Mouse (Mus musculus): ENCODE results near the gene Hs3st4. TPM values are rescaled to one million over a fixed set of nuclear protein-coding genes. Genes with fewer than 3 reads are reported as not detected.

The Hs3st4 gene
- polyA plus RNA-seq, 1 experiment from 2014 or later, result 0.18 TPM

DNA sequence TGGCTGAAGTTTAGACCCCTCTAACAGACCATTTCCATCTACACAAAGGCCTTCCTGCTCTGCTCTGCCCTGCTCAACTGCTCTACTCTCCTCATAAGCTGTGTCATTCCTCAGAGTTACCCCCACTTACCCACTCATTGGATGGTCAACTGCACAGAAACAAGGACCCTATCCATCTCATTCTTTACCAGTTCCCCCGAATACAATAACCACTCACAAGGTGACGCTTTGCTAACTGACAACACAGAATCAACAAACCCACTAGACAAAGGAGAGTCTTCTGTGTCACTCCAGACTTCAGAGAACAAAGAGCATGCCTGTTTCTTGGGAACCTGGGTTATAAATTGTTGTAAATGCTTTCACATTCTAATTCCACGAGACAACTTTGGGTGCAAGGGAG is 9.5 kb downstream of the Hs3st4 start:
- DNase-seq (ENCODE audit: low spot score, missing footprints), result no peak
- no peak overlapping the region for H3K27ac ChIP-seq (ENCODE audit: low read depth, low read length)
- H3K9ac ChIP-seq (ENCODE audit: low read length), result no peak overlapping the region
- H3K36me3 ChIP-seq (ENCODE audit: control insufficient read depth, insufficient read depth, low read length), result no peaks in the 10 kb centered on the region
- no peak overlapping the region for H3K4me2 ChIP-seq
- no peaks in the 10 kb centered on the region for H3K9me3 ChIP-seq (ENCODE audit: control insufficient read depth, low read length)
- WGBS, result 69% methylated on average over 3 of the region's 3 CpGs
- H3K4me1 ChIP-seq (ENCODE audit: control insufficient read depth, insufficient read depth, low read length), result no peaks in the 10 kb centered on the region
- no peak for ATAC-seq (ENCODE audit: low FRiP score)
- no peak overlapping the region for H3K4me3 ChIP-seq (ENCODE audit: low read depth, low read length)
- H3K27me3 ChIP-seq (ENCODE audit: control insufficient read depth, insufficient read depth, low read length), result no peaks in the 10 kb centered on the region

DNA sequence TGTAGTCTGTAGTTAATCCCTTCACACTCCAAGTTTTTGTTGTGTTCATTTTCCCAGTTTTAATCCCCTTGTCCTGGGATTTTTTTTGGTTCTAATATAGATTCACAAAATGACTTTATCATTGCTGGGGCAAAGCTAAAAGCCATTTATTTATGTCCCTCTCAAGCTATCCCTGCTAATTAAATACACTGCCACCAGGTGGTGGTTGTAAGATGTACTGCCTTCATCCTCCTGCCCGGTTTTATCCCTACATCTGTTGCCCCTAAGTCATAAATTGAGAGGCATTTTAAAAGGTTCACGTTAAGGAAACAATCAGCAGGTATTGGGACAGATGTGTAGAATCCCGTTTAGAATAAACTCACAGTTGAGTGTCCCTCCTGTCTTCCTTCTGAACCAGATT is 14.6 kb downstream of the Hs3st4 start:
- no peak for ATAC-seq (ENCODE audit: low FRiP score)
- Histone ChIP-seq H3K4me2 (no peak overlapping the region), H3K27ac (ENCODE audit: low read depth, low read length) (no peak overlapping the region), H3K4me3 (ENCODE audit: low read depth, low read length) (no peak overlapping the region), H3K27me3 (ENCODE audit: control insufficient read depth, insufficient read depth, low read length) (no peaks in the 10 kb centered on the region), H3K9ac (ENCODE audit: low read length) (no peak overlapping the region), H3K4me1 (ENCODE audit: control insufficient read depth, insufficient read depth, low read length) (no peaks in the 10 kb centered on the region), H3K36me3 (ENCODE audit: control insufficient read depth, insufficient read depth, low read length) (no peaks in the 10 kb centered on the region), H3K9me3 (ENCODE audit: control insufficient read depth, low read length) (no peaks in the 10 kb centered on the region)
- DNase-seq (ENCODE audit: low spot score, missing footprints), result no peak
- 49% methylated on average over 3 of the region's 3 CpGs for WGBS

DNA sequence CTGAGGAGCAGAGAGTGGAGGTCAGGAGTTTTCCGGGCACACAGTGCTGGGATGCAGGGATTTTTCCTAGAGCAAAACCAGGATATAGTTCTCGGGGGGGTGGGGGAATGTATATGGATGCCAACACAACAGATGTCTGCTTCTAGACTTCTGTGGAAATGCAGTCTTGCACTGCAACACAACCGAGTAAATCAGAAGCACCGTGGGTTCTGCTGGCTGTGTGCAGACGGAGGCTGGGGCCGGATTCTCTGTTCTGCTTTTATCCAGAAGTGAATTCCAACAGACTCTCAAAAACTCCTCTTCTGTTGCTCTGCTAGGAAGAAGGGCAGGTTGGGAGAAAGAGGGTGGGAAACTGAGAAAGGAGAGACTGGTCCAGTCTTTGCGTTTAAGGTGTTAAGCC is 15.9 kb downstream of the Hs3st4 start:
- DNase-seq (ENCODE audit: low spot score, missing footprints), result no peak
- ATAC-seq (ENCODE audit: low FRiP score), result no peak

DNA sequence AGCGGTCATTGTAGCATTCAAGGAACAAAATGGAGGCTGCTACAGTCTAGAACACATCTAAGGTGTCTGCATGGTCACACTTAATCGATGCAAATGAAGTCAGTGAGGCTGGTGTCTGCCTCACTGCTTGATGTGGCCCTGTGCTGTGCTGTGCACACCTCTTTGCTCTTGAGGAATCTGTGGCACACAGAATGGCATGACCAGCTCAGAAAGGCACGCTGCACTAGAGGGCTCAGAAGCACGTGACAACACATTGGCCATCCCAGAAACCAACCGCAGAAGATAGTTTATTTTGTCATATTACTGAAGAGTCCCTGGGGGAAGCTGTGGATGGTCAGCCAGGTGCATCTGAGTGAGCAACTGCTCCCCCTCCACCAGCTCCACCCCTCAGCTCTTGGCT is 44.2 kb downstream of the Hs3st4 start:
- Histone ChIP-seq H3K27ac (ENCODE audit: low read depth, low read length) (no peak overlapping the region), H3K9me3 (ENCODE audit: control insufficient read depth, low read length) (no peaks in the 10 kb centered on the region), H3K36me3 (ENCODE audit: control insufficient read depth, insufficient read depth, low read length) (no peaks in the 10 kb centered on the region), H3K4me1 (ENCODE audit: control insufficient read depth, insufficient read depth, low read length) (no peaks in the 10 kb centered on the region), H3K4me2 (no peak overlapping the region), H3K4me3 (ENCODE audit: low read depth, low read length) (no peak overlapping the region), H3K27me3 (ENCODE audit: control insufficient read depth, insufficient read depth, low read length) (no peaks in the 10 kb centered on the region), H3K9ac (ENCODE audit: low read length) (no peak overlapping the region)
- 91% methylated on average over 5 of the region's 5 CpGs for WGBS
- DNase-seq (ENCODE audit: low spot score, missing footprints) (no peak), ATAC-seq (ENCODE audit: low FRiP score) (no peak)

More for the DNA sequence above, 15.9 kb downstream of the Hs3st4 start:
- Histone ChIP-seq H3K4me2 (no peak overlapping the region), H3K4me1 (ENCODE audit: control insufficient read depth, insufficient read depth, low read length) (no peaks in the 10 kb centered on the region), H3K9me3 (ENCODE audit: control insufficient read depth, low read length) (no peaks in the 10 kb centered on the region), H3K9ac (ENCODE audit: low read length) (no peak overlapping the region), H3K4me3 (ENCODE audit: low read depth, low read length) (no peak overlapping the region), H3K27ac (ENCODE audit: low read depth, low read length) (no peak overlapping the region), H3K36me3 (ENCODE audit: control insufficient read depth, insufficient read depth, low read length) (no peaks in the 10 kb centered on the region), H3K27me3 (ENCODE audit: control insufficient read depth, insufficient read depth, low read length) (no peaks in the 10 kb centered on the region)
- 81% methylated on average over 7 of the region's 7 CpGs for WGBS

DNA sequence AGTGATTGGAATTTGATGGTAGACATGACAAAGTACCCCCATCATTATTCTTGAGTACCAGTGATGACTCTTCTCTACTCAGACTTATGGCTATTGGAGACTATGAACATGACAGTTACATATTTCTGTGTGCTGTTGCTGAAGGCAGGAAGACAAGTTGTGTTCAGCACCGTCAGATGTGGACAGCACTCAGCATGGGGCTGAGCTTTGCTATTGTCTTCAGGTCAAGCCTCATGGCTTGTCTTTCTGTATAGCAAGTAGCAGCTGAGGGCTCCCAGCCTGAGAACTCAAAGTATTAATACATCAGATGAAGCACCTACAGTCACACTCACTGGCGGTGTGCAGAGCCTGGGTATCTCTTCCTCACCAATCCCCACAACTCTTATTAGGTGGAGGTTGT is 49.6 kb downstream of the Hs3st4 start:
- Histone ChIP-seq H3K27ac (ENCODE audit: low read depth, low read length) (no peak overlapping the region), H3K36me3 (ENCODE audit: control insufficient read depth, insufficient read depth, low read length) (no peaks in the 10 kb centered on the region), H3K9me3 (ENCODE audit: control insufficient read depth, low read length) (no peaks in the 10 kb centered on the region), H3K4me1 (ENCODE audit: control insufficient read depth, insufficient read depth, low read length) (no peaks in the 10 kb centered on the region), H3K27me3 (ENCODE audit: control insufficient read depth, insufficient read depth, low read length) (no peaks in the 10 kb centered on the region), H3K4me2 (no peak overlapping the region), H3K9ac (ENCODE audit: low read length) (no peak overlapping the region), H3K4me3 (ENCODE audit: low read depth, low read length) (no peak overlapping the region)
- DNase-seq (ENCODE audit: low spot score, missing footprints) (no peak), ATAC-seq (ENCODE audit: low FRiP score) (no peak)
- WGBS, result 37% methylated on average over 2 of the region's 2 CpGs

DNA sequence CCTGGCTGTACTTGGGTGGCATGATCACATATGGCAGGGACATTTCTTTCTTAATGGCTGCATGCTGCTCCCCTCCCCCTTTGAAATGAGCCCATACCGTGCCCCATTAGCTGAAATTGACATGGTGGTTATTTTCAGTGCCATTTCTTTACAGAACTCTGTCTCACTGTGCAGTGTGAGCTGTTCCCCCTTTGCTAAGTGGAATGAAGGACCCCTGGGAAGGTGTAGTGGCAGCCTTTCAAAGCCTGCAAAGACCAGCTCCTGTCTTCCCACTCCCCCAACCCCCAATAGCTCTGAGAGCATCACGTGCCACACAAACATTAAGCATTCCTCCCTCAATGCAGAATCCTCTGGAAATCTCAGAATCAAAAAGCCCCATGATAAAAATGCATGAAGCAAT is 50.7 kb downstream of the Hs3st4 start:
- WGBS, result 71% methylated on average over 2 of the region's 2 CpGs
- Histone ChIP-seq H3K4me2 (no peak overlapping the region), H3K9me3 (ENCODE audit: control insufficient read depth, low read length) (no peaks in the 10 kb centered on the region), H3K27me3 (ENCODE audit: control insufficient read depth, insufficient read depth, low read length) (no peaks in the 10 kb centered on the region), H3K36me3 (ENCODE audit: control insufficient read depth, insufficient read depth, low read length) (no peaks in the 10 kb centered on the region), H3K9ac (ENCODE audit: low read length) (no peak overlapping the region), H3K4me1 (ENCODE audit: control insufficient read depth, insufficient read depth, low read length) (no peaks in the 10 kb centered on the region), H3K4me3 (ENCODE audit: low read depth, low read length) (no peak overlapping the region), H3K27ac (ENCODE audit: low read depth, low read length) (no peak overlapping the region)
- DNase-seq (ENCODE audit: low spot score, missing footprints) (no peak), ATAC-seq (ENCODE audit: low FRiP score) (no peak)

DNA sequence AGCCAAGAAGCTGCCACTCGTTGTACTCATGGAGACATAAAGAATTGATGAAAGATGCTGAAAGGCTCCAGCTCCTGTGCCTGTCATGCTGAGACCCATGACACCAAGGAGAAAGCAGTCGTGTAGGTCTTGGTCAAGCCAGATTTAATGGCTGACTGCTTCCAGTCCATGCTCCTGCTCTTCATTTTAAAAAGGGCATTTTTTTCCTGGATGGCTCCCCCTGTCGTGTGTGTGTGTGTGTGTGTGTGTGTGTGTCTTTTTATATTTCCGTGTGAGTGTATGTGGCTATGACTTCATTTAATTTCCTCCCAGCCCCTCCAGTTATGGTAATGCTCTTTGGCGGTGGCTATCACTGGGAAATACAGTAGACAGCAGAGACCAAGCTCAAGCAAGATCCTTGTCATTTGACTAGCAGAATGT is 54.6 kb downstream of the Hs3st4 start:
- peak; percentile 46; the same call in 1 of the 2 replicates for ATAC-seq (ENCODE audit: low FRiP score)
- no peaks in the 10 kb centered on the region for H3K36me3 ChIP-seq (ENCODE audit: control insufficient read depth, insufficient read depth, low read length)
- 33% methylated on average over 5 of the region's 5 CpGs for WGBS

DNA sequence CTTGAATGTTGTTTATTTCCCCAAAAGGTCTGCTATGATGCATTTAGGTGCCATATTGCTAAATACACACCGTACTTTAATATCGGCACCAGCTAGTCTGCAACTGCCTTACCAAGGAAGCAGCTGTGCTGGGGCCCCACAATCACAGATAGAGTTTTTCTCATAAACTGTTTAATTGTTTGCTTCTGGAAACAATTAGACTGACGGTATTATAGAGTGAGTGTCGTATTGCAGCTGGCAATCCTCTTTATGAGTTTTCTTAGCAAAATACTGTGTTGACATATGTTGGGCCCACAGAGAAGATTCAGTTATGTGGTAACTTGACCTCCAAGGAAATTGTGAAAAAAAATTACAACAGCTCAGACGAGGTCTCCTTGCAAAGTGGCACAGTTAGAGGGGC is 56.5 kb downstream of the Hs3st4 start:
- Histone ChIP-seq H3K4me1 (ENCODE audit: control insufficient read depth, insufficient read depth, low read length) (no peaks in the 10 kb centered on the region), H3K36me3 (ENCODE audit: control insufficient read depth, insufficient read depth, low read length) (no peaks in the 10 kb centered on the region), H3K9ac (ENCODE audit: low read length) (no peak overlapping the region), H3K9me3 (ENCODE audit: control insufficient read depth, low read length) (no peaks in the 10 kb centered on the region), H3K27me3 (ENCODE audit: control insufficient read depth, insufficient read depth, low read length) (no peaks in the 10 kb centered on the region), H3K27ac (ENCODE audit: low read depth, low read length) (no peak overlapping the region), H3K4me3 (ENCODE audit: low read depth, low read length) (no peak overlapping the region), H3K4me2 (no peak overlapping the region)
- no peak for ATAC-seq (ENCODE audit: low FRiP score)
- WGBS, result 84% methylated on average over 5 of the region's 5 CpGs
- no peak for DNase-seq (ENCODE audit: low spot score, missing footprints)

More for the DNA sequence above, 54.6 kb downstream of the Hs3st4 start:
- DNase-seq (ENCODE audit: low spot score, missing footprints), result no peak
- Histone ChIP-seq H3K27ac (ENCODE audit: low read depth, low read length) (no peak overlapping the region), H3K9ac (ENCODE audit: low read length) (no peak overlapping the region), H3K9me3 (ENCODE audit: control insufficient read depth, low read length) (no peaks in the 10 kb centered on the region), H3K4me3 (ENCODE audit: low read depth, low read length) (no peak overlapping the region), H3K4me2 (no peak overlapping the region), H3K27me3 (ENCODE audit: control insufficient read depth, insufficient read depth, low read length) (no peaks in the 10 kb centered on the region), H3K4me1 (ENCODE audit: control insufficient read depth, insufficient read depth, low read length) (no peaks in the 10 kb centered on the region)

DNA sequence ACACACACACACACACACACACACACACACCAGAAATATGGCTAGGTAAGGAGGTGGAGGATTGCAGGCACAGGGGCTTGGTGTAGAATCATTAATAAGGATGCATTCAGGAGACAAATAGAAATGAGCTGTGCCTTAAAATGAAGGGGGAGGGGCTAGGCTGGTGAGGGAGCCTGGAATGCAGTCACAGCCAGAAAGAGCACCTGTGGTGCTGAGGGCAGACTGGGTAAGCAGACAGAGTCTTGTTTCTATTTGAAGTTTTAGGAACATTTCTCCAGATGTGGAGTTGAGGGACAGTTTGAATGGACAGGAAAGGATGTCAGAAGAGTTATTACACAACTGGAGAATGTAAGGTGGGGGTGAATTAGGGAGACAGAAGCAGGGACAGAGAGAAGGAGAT is 64.7 kb downstream of the Hs3st4 start:
- Histone ChIP-seq H3K4me3 (ENCODE audit: low read depth, low read length) (no peak overlapping the region), H3K9me3 (ENCODE audit: control insufficient read depth, low read length) (no peaks in the 10 kb centered on the region), H3K36me3 (ENCODE audit: control insufficient read depth, insufficient read depth, low read length) (no peaks in the 10 kb centered on the region), H3K27ac (ENCODE audit: low read depth, low read length) (no peak overlapping the region), H3K4me1 (ENCODE audit: control insufficient read depth, insufficient read depth, low read length) (no peaks in the 10 kb centered on the region), H3K27me3 (ENCODE audit: control insufficient read depth, insufficient read depth, low read length) (no peaks in the 10 kb centered on the region), H3K9ac (ENCODE audit: low read length) (no peak overlapping the region), H3K4me2 (no peak overlapping the region)
- ATAC-seq (ENCODE audit: low FRiP score) (no peak), DNase-seq (ENCODE audit: low spot score, missing footprints) (no peak)

DNA sequence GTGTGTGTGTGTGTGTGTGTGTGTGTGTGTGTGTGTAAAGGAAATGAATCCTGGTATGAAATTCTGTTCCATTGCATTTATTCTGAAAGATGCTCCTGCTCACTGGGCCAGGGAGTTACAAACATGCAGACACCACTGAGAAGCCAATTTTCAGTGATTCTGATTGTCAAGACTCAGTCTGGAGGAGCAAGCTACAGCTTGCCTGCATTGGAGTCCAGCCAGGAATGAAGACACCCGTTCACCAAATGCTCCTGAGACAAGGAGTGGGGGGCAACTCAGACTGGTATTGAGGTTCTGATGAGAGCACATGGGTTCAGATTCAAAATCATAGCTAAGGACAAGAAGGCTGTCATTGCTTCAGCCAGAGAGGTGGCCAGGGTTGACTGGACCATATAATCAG is 66.3 kb downstream of the Hs3st4 start:
- DNase-seq (ENCODE audit: low spot score, missing footprints) (no peak), ATAC-seq (ENCODE audit: low FRiP score) (no peak)
- Histone ChIP-seq H3K4me1 (ENCODE audit: control insufficient read depth, insufficient read depth, low read length) (no peaks in the 10 kb centered on the region), H3K9ac (ENCODE audit: low read length) (no peak overlapping the region), H3K4me3 (ENCODE audit: low read depth, low read length) (no peak overlapping the region), H3K27me3 (ENCODE audit: control insufficient read depth, insufficient read depth, low read length) (no peaks in the 10 kb centered on the region), H3K27ac (ENCODE audit: low read depth, low read length) (no peak overlapping the region), H3K36me3 (ENCODE audit: control insufficient read depth, insufficient read depth, low read length) (no peaks in the 10 kb centered on the region), H3K9me3 (ENCODE audit: control insufficient read depth, low read length) (no peaks in the 10 kb centered on the region), H3K4me2 (no peak overlapping the region)
- WGBS, result 78% methylated on average over 1 of the region's 1 CpGs

Data from midbrain, embryonic 11.5 days (tissue).